ENCODE assay signal across 3 mouse cellular contexts in the genomic region with DNA sequence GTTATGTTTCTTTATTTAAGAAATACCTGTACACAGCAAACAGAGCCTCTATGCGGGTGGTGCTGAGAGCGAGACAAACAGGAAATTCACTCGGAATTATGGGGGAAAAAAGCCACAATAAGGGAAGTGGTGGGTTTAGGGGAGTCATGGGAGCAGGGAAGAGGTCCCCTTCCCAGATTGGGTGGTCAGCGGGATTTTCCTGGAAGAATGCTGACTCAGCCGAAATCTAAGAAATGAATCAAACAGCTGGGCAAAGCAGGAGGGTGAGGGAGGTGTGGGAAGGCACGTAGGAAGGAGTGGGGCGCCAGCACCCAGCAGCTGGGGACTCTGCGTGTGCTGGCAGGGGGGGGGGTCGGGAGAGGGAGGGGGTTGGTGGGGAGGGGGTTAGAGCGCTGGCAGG.
TF ChIP-seq lines count a peak whose summit lies in the region.

No protein-coding gene starts in this region.

TF ChIP-seq in CH12.LX, 34 proteins besides CTCF, POLR2A, EP300 and RAD21:
- peak; percentile 93 for TF ChIP-seq MAFK (IDR thresholded peaks at IDR 0.05; ENCODE audit: insufficient replicate concordance, low read length)
- TF ChIP-seq NRF1 (IDR thresholded peaks at IDR 0.05; ENCODE audit: low read depth, low read length): no peak
- no peak for TF ChIP-seq BHLHE40 (IDR thresholded peaks at IDR 0.05; ENCODE audit: low read depth, low read length)
- no peak for TF ChIP-seq UBTF (IDR thresholded peaks at IDR 0.05; ENCODE audit: low read depth, low read length)

TF ChIP-seq in ES-E14, 5 proteins besides CTCF, POLR2A, EP300 and RAD21:
- TF ChIP-seq HCFC1 (IDR thresholded peaks at IDR 0.05; ENCODE audit: borderline replicate concordance, insufficient read depth, low read length): no peak
- TF ChIP-seq ZC3H11A (IDR thresholded peaks at IDR 0.05; ENCODE audit: borderline replicate concordance, low read depth, low read length): no peak
- TF ChIP-seq ZNF384 (IDR thresholded peaks at IDR 0.05; ENCODE audit: low read depth, low read length): no peak
- TF ChIP-seq CHD2 (IDR thresholded peaks at IDR 0.05; ENCODE audit: low read depth, low read length): no peak
- peak; percentile 95 for TF ChIP-seq MAFK (IDR thresholded peaks at IDR 0.05; ENCODE audit: insufficient read depth, low read depth, low read length)

TF ChIP-seq in MEL, 35 proteins besides CTCF, POLR2A, EP300 and RAD21:
- TF ChIP-seq ZKSCAN1 (IDR thresholded peaks at IDR 0.05; ENCODE audit: low read depth, low read length) (no peak), JUND (IDR thresholded peaks at IDR 0.05; ENCODE audit: low read depth, low read length) (no peak), MAFK (IDR thresholded peaks at IDR 0.05; ENCODE audit: borderline replicate concordance, low read depth, low read length) (peak; percentile 68), MYB (IDR thresholded peaks at IDR 0.05; ENCODE audit: low read depth, low read length) (no peak)
